Mouse (Mus musculus) G1E (cell line): Measurements from ENCODE around the gene Herpud1. TPM values are rescaled to one million over a fixed set of nuclear protein-coding genes. Genes with fewer than 3 reads are reported as not detected.

ENCODE experiments used
- ATAC-seq: 2 replicates; pipeline ENCODE4 v1.8.0; 2016; ENCODE audit warnings: mild to moderate bottlenecking; ENCODE audit not compliant: insufficient number of reproducible peaks, poor library complexity, low FRiP score, severe bottlenecking; ENCODE audit errors: extremely low read depth
- DNase-seq: peaks from one replicate; pipeline ENCODE4 v3.0.0; 2012; ENCODE audit warnings: low spot score
- H3K27me3 ChIP-seq: 2 replicates; pipeline ENCODE4 v1.6.1; 2012; ENCODE audit warnings: mild to moderate bottlenecking, low read length, inconsistent platforms; ENCODE audit not compliant: insufficient read depth
- H3K36me3 ChIP-seq: replicated peaks from 2 replicates; pipeline ENCODE3; 2012; ENCODE audit warnings: mild to moderate bottlenecking, inconsistent platforms
- H3K4me1 ChIP-seq: 2 replicates; pipeline ENCODE4 v1.6.1; 2012; ENCODE audit warnings: low read depth, low read length, inconsistent platforms, mixed read lengths; ENCODE audit not compliant: insufficient read depth
- H3K4me3 ChIP-seq: 2 replicates; pipeline ENCODE4 v1.5.1; 2012; ENCODE audit warnings: low read depth, mild to moderate bottlenecking, inconsistent platforms, low read length, moderate library complexity, mixed read lengths
- H3K9me3 ChIP-seq: replicated peaks from 2 replicates; pipeline ENCODE4 v1.6.1; 2012; ENCODE audit warnings: inconsistent platforms
- CTCF ChIP-seq: IDR thresholded peaks from 2 replicates; pipeline ENCODE4 v1.5.1; 2012; ENCODE audit warnings: low read depth, low read length, inconsistent platforms, mixed read lengths
- GATA1 ChIP-seq: IDR thresholded peaks from 2 replicates; pipeline ENCODE4 v1.6.1; 2012; ENCODE audit warnings: borderline replicate concordance, low read length, inconsistent platforms, mixed read lengths
- GATA2 ChIP-seq: IDR thresholded peaks from 2 replicates; pipeline ENCODE4 v1.6.1; 2012; ENCODE audit warnings: low read depth, low read length, inconsistent platforms, borderline replicate concordance
- POLR2AphosphoS5 ChIP-seq: IDR thresholded peaks from 2 replicates; pipeline ENCODE4 v1.6.1; 2012; ENCODE audit warnings: low read depth, low read length, inconsistent platforms; ENCODE audit not compliant: insufficient replicate concordance
- TAL1 ChIP-seq: conservative IDR thresholded peaks from 2 replicates; pipeline ENCODE4 v1.6.1; 2012; ENCODE audit warnings: low read depth, low read length, inconsistent platforms, mixed read lengths
- polyA plus RNA-seq: library from polyadenylated mRNA; stranded (reverse); fragments of >175 nt; gene quantifications from 2 replicates; pipeline ENCODE4 v1.2.3, GENCODE M21; 2012
- total RNA-seq, 2 experiments: library from RNA; stranded (forward) in 1 of 2; stranded (reverse) in 1 of 2; fragments of 200-1000 nt in 1 of 2; fragments of >200 nt in 1 of 2; fragmentation: Nextera tagmentation in 1 of 2; gene quantifications; 2 replicates each; pipeline ENCODE4 v1.2.3; 2014 to 2017

The Herpud1 gene
- total and polyA plus RNA-seq, 3 experiments = 46.6 to 59.5 (median 54.7) TPM

DNA sequence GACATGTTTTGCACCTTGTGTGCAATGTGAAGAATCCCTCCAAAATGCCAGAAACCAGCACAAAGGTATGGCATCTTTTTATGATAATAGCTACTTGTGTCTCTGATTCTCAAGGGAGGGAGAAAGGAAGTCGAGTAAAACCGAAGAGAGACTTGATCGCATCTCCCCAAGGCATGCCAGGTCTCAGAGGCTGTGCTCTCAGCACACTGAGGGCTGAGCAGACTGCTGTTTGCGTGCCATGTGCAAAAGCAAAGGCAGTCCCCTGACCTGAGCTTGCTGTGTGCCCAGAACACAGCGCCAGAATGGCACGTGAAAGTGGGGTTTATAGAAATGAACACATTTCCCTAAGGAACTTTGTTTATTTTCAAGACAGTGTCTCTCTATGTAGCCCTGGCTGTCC is 3.3 kb downstream of the Herpud1 start:
- Histone ChIP-seq H3K4me3 (no peak overlapping the region), H3K36me3 (peaks cover 56% of the 10 kb centered on the region), H3K9me3 (no peaks in the 10 kb centered on the region), H3K27me3 (no peaks in the 10 kb centered on the region), H3K4me1 (peaks cover 26% of the 10 kb centered on the region)
- ATAC-seq (no peak), DNase-seq (no peak)
- TF ChIP-seq GATA1 = no peak
- TF ChIP-seq TAL1 = no peak
- no peak for TF ChIP-seq GATA2
- no peak for TF ChIP-seq CTCF
- TF ChIP-seq POLR2AphosphoS5 = no peak

DNA sequence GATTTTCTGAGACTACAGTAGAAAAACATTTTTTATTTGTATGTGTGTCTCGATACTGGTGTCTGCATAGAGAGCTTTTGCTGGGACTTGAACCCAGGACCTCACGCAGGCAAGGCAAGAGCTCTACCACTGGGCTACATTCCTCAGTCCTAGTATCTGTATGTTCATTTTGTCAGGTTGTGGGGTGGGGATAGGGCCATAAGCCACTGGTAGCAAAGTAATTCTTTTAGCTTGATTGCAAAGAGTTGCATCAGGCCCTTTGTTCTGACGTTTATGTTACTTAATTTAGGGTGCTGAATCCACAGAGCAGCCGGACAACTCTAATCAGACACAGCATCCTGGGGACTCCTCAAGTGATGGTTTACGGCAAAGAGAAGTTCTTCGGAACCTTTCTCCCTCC is 4.2 kb downstream of the Herpud1 start:
- Histone ChIP-seq H3K27me3 (no peaks in the 10 kb centered on the region), H3K36me3 (peaks cover 65% of the 10 kb centered on the region), H3K4me1 (peaks cover 24% of the 10 kb centered on the region), H3K9me3 (no peaks in the 10 kb centered on the region), H3K4me3 (no peak overlapping the region)
- TF ChIP-seq GATA1 (no peak), GATA2 (no peak), POLR2AphosphoS5 (no peak), CTCF (no peak), TAL1 (no peak)
- ATAC-seq (no peak), DNase-seq (no peak)

DNA sequence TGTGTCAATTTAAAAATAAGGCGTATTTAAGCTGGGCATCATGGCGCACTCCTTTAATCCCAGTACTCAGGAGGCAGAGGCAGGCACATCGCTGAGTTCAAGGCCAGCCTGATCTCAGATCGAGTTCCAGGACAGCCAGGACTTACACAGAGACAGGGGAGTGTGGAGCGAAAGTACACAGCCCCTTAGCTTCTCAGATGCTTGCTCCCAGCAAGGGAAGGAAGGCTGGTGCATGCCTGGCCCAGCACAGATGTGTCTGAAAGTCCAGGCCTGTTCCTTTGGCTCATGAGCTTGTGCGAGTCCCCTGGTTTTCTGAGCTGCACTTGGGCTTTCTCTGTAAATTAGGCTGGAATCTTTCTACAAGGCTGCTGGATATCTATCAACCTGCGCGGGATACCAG is 4.7 kb downstream of the Herpud1 start:
- DNase-seq = no peak

DNA sequence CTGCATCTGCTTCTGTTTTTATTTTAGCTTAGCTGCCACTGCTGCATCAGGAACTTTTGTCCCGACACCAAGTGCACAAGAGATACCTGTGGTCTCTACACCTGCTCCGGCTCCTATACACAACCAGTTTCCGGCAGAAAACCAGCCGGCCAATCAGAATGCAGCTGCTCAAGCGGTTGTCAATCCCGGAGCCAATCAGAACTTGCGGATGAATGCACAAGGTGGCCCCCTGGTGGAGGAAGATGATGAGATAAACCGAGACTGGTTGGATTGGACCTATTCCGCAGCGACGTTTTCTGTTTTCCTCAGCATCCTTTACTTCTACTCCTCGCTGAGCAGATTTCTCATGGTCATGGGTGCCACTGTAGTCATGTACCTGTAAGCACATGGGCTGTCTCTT is 5.9 kb downstream of the Herpud1 start:
- H3K9me3 ChIP-seq = no peaks in the 10 kb centered on the region
- DNase-seq = peak; percentile 23
- H3K4me1 ChIP-seq = peaks cover 12% of the 10 kb centered on the region
- no peaks in the 10 kb centered on the region for H3K27me3 ChIP-seq
- H3K36me3 ChIP-seq = peaks cover 83% of the 10 kb centered on the region
- no peak for ATAC-seq
- no peak overlapping the region for H3K4me3 ChIP-seq
- no peak for TF ChIP-seq GATA1
- TF ChIP-seq CTCF = no peak
- TF ChIP-seq POLR2AphosphoS5 = no peak
- no peak for TF ChIP-seq TAL1
- no peak for TF ChIP-seq GATA2

More for the DNA sequence above, 4.7 kb downstream of the Herpud1 start:
- TF ChIP-seq GATA2 (no peak), TAL1 (no peak), GATA1 (no peak), POLR2AphosphoS5 (no peak), CTCF (no peak)
- no peak overlapping the region for H3K4me3 ChIP-seq
- H3K27me3 ChIP-seq = no peaks in the 10 kb centered on the region
- H3K9me3 ChIP-seq = no peaks in the 10 kb centered on the region
- peaks cover 70% of the 10 kb centered on the region for H3K36me3 ChIP-seq
- no peak for ATAC-seq
- peaks cover 20% of the 10 kb centered on the region for H3K4me1 ChIP-seq

DNA sequence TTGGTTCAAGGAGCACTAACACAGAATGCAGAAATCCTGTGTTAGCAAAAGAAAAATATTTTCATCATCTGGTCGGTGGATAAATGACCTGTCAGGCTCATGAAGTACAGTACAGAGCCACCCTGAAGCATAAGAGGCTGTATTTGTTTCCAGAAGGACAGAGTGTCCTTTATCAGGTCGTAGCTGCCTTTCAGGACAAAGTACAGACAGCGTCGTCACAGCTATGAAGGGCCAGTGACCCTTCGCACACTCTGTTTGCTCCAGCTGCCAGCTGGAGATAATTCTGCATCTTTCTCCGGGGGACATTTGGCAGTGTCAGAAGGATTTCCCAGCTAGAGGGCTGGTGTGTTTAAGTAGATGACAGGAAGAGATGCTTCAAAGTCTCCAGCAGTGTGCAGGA is 6.4 kb downstream of the Herpud1 start:
- peaks cover 88% of the 10 kb centered on the region for H3K36me3 ChIP-seq
- H3K4me1 ChIP-seq = peaks cover 11% of the 10 kb centered on the region
- DNase-seq (no peak), ATAC-seq (no peak)
- no peak overlapping the region for H3K4me3 ChIP-seq
- no peaks in the 10 kb centered on the region for H3K9me3 ChIP-seq
- no peak for TF ChIP-seq GATA1
- no peak for TF ChIP-seq CTCF
- no peak for TF ChIP-seq TAL1
- no peak for TF ChIP-seq GATA2
- no peak for TF ChIP-seq POLR2AphosphoS5
- no peaks in the 10 kb centered on the region for H3K27me3 ChIP-seq

DNA sequence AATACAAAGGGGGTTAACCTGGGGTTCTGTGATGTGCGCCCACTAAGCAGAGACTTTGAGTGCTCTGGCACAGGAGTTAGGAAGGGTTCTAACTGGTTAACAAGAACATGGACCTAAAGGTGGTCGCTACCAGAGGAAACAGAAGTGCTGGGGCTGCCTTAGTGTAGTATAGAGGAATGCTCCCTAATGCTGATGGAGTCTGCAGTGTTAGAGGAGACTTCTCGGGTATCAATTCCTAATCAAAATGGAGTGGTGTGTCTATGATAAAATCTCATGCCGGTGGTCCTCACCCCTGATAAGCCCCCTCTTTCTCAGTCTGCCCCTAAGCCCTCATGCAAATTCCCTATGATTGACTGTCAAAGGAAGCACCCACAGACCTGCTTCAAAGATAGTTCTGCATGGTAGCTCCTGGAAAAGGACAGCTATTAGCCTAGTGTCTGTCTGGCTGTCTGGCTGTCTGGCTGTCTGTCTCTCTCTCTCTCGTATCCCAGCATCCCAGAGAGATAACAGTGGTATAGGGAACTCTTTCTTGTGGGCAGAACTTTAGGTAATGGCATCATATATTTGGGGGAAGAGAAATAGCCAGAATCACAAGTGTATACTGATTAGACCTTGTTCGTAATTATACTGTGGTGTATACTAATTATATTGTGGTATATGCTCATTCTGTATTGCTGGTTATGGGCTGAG is 9.8 kb downstream of the Herpud1 start:
- Histone ChIP-seq H3K9me3 (no peaks in the 10 kb centered on the region), H3K36me3 (peaks cover 82% of the 10 kb centered on the region), H3K27me3 (0 out of 2 replicates have a peak, but pooled peaks cover 3% of the 10 kb centered on the region), H3K4me1 (0 out of 2 replicates have a peak, but pooled peaks cover 4% of the 10 kb centered on the region), H3K4me3 (no peak overlapping the region)
- TF ChIP-seq POLR2AphosphoS5 (no peak), GATA1 (no peak), TAL1 (no peak), CTCF (no peak), GATA2 (no peak)
- no peak for ATAC-seq
- no peak for DNase-seq
